Mouse (Mus musculus): ENCODE measurements around the gene Pik3r6. TPM values are rescaled to one million over a fixed set of nuclear protein-coding genes. Genes with fewer than 3 reads are reported as not detected.

Pik3r6 gene
- total RNA-seq (2018; cell fraction: chromatin; rRNA removed): 100 to 1,000 TPM in 15 of 26 experiments, 10 to 100 TPM in 11; 40.3 to 163 (median 108) TPM
- total RNA-seq (2018; cell fraction: cytosol; rRNA removed): 10 to 100 TPM in 19 of 26 experiments, 1 to 10 TPM in 7; 6.1 to 19.6 (median 11.9) TPM
- total RNA-seq (2018; cell fraction: nucleus; rRNA removed): 100 to 1,000 TPM in 1 of 26 experiments, 10 to 100 TPM in 25; 23.2 to 107 (median 61.3) TPM
- polyA plus RNA-seq (2018): 6.7 to 17.9 TPM (median 11.0 TPM) in 3 replicates

DNA sequence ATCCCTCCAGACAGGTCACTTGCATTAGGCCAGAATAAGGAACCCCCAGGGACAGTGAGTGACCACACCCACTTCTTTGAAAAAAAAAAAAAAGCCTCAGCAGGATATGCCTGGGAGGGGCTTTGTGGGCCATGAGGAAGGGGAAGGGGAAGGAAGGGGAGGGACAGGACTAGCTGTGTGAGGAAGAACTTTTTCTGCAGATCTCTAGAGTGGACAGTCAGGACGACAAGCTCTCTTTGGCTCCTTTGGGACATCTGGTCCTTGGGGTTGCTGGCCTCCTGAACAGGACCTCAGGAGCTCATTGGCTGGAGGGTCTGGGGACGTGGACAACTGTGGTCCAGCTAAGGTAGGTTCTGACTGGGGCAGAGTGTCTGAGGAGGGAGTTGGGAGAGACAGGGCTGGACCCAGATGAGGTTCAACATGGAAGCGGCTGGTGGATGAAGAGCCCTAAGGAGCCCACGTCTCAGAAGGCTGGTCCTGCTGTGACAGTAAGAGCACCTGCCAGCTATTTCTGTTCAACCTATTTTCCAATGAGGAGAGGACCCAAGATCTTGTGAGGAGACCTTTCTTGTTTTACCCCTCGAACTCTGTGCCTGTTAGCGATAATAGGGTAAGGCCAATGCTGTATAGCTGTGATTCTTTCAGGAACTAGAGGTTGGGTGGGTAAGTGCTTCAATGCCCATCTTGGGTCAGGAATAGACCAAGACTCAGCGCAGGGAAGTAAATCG lies at the start of gene Pik3r6:
Gene Pik3r6 (plus strand): TSS at position 118 of the 728 bp plus-strand sequence.
- peak within 1 kb of the TSS; percentile 78 for H3K27ac ChIP-seq
- no peaks in the 10 kb centered on the region; the same call in 1 of the 2 replicates for H3K36me3 ChIP-seq (ENCODE audit: inconsistent target)
- H3K79me2 ChIP-seq (ENCODE audit: inconsistent target): peaks cover 52% of the 10 kb centered on the region
- WGBS (ENCODE audit: missing documents): 51% methylated on average over 8 of the region's 8 CpGs
- H3K4me3 ChIP-seq (ENCODE audit: inconsistent target): peak within 1 kb of the TSS; percentile 61

DNA sequence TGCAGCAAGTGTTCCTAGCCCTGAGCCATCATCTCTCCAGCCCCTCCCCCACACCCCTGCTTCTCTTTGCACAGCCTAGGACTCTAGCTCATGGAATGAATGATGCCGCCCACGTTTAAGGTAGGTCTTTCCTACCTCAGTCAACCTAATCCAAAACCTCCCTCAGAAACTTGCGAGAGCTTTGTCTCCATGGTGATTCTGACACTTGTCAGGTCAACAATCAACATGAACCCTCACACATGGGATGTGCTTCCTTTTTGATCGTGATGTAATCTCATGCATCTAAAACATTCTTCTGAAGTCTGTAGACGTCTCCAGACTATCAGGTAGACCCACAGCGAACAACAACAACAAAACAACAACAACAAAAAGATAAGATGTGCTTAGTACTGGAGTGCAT lies 49.5 kb upstream of the Pik3r6 start:
- Histone ChIP-seq H3K79me2 (ENCODE audit: inconsistent target) (peaks cover 93% of the 10 kb centered on the region), H3K36me3 (ENCODE audit: inconsistent target) (peaks cover 17% of the 10 kb centered on the region; the same call in 1 of the 2 replicates), H3K27ac (no peak overlapping the region), H3K4me3 (ENCODE audit: inconsistent target) (no peak overlapping the region)
- 84% methylated on average over 6 of the region's 6 CpGs for WGBS (ENCODE audit: missing documents)

DNA sequence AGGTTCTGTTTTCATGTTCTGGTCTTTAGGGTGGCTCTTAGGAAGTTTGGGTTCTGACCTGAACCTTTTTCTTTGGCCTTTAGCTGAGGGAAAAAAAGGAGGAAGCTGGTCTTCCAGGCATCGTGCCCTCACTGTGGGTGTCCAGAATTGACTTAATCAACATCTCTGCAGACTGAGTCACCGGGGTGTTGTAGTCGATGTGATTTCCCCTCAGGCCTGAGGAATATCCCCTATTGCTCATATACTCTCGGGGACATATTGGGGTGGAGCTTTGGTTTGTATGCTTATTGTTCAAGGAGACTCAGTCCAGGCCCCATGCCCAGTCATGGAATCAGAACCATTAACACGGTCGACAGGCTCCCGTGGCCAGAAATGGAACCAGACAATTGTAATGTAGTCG lies 44.7 kb upstream of the Pik3r6 start:
- Histone ChIP-seq H3K36me3 (ENCODE audit: inconsistent target) (peaks cover 17% of the 10 kb centered on the region; the same call in 1 of the 2 replicates), H3K27ac (peak overlapping the region; percentile 86), H3K79me2 (ENCODE audit: inconsistent target) (peaks cover 91% of the 10 kb centered on the region), H3K4me3 (ENCODE audit: inconsistent target) (no peak overlapping the region)
- WGBS (ENCODE audit: missing documents): 41% methylated on average over 8 of the region's 8 CpGs

DNA sequence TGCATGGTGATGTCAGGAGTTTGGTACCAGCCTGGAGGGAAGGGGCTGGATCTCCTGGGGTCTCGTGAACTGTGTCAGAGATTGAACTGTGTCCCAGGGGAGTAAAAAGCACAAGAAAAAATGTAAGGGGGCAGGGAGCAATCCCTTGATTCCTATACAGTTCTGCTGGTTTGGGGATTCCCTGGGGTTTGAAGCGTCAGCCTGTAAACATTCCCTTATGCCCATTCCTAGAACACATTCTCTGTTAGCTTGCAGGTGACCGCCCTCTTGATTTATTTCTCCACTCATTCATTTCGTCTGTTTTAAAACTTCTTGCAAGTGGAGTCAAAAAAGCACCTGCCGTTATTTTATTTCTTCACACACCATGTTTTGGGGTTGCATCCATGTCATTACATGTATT lies 43.8 kb upstream of the Pik3r6 start:
- peak overlapping the region; percentile 86 for H3K27ac ChIP-seq
- WGBS (ENCODE audit: missing documents): 90% methylated on average over 5 of the region's 5 CpGs
- H3K4me3 ChIP-seq (ENCODE audit: inconsistent target): no peak overlapping the region
- H3K36me3 ChIP-seq (ENCODE audit: inconsistent target): peaks cover 24% of the 10 kb centered on the region; the same call in 1 of the 2 replicates
- H3K79me2 ChIP-seq (ENCODE audit: inconsistent target): peaks cover 91% of the 10 kb centered on the region

GRCm38 (mm10) chr11:68459486-68459885 lies 43.3 kb upstream of the Pik3r6 start:
- Histone ChIP-seq H3K4me3 (ENCODE audit: inconsistent target) (no peak overlapping the region), H3K36me3 (ENCODE audit: inconsistent target) (peaks cover 20% of the 10 kb centered on the region; the same call in 1 of the 2 replicates), H3K79me2 (ENCODE audit: inconsistent target) (peaks cover 91% of the 10 kb centered on the region), H3K27ac (peak overlapping the region; percentile 86)
- 38% methylated on average over 5 of the region's 5 CpGs for WGBS (ENCODE audit: missing documents)

DNA sequence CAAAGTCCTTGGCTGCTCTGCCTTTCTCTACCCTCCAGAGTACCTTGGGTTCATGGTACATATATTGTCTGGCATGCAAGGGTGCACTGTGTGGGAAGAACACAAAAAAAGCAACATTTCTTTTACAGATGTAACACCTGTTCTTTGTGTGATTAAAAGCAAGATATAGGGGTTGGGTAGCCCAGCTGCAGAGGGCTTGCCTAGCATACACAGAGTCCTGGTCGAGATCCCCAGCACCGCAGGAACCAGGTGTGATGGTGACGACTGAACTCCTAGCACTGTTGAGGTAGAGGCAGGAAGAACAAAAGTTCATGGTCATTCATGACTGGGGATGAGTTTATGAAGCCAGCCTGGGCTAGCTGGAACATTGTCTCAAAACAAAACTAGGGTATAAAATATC lies 40.1 kb upstream of the Pik3r6 start:
- Histone ChIP-seq H3K4me3 (ENCODE audit: inconsistent target) (no peak overlapping the region), H3K79me2 (ENCODE audit: inconsistent target) (peaks cover 92% of the 10 kb centered on the region), H3K27ac (no peak overlapping the region), H3K36me3 (ENCODE audit: inconsistent target) (peaks cover 8% of the 10 kb centered on the region; the same call in 1 of the 2 replicates)
- 91% methylated on average over 3 of the region's 3 CpGs for WGBS (ENCODE audit: missing documents)

DNA sequence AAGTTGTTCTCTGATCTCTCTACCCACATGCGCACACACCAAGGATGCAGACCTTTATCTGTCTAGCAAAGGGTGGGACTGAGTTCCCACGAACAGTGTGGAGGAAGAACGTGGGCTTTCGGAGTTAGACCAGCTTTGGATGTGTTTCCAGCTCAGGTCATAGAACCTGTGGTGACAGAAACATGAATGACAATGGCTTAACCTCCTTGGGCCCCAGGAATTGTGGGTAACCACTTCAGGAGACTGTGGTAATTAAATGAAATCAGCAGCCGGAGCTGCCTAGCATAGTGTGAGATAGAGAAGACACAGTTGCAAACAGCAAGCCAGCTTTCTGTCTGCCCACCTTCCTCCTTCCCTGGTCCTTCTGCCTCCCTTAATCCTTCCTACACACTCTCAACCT lies 38.6 kb upstream of the Pik3r6 start:
- peaks cover 14% of the 10 kb centered on the region; the same call in 1 of the 2 replicates for H3K36me3 ChIP-seq (ENCODE audit: inconsistent target)
- 94% methylated on average over 5 of the region's 5 CpGs for WGBS (ENCODE audit: missing documents)

GRCm38 (mm10) chr11:68465090-68465489 lies 37.7 kb upstream of the Pik3r6 start:
- H3K79me2 ChIP-seq (ENCODE audit: inconsistent target): peaks cover 97% of the 10 kb centered on the region
- peaks cover 22% of the 10 kb centered on the region; the same call in 1 of the 2 replicates for H3K36me3 ChIP-seq (ENCODE audit: inconsistent target)
- WGBS (ENCODE audit: missing documents): 50% methylated on average over 2 of the region's 2 CpGs

More for the DNA sequence above, 38.6 kb upstream of the Pik3r6 start:
- Histone ChIP-seq H3K79me2 (ENCODE audit: inconsistent target) (peaks cover 97% of the 10 kb centered on the region), H3K4me3 (ENCODE audit: inconsistent target) (no peak overlapping the region), H3K27ac (no peak overlapping the region)

DNA sequence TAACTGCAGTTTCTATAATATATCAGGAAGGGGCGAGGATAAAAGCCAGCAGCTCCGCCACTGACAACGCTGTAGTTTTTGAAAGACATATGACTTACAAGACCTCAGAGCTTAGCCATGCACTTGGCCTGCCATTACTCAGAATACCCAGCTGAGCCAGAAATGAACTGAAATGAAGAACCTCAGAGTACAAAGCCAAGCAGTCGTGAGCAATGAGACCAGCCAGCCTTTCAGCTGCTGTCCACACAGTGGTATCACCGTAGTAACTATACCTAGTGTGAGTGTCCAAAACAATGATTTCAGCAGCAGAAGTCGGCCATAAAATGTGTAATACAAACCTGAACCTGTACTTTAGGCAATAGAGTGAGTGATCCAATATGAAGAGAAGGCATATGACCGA lies 35.4 kb upstream of the Pik3r6 start:
- H3K36me3 ChIP-seq (ENCODE audit: inconsistent target): peaks cover 23% of the 10 kb centered on the region; the same call in 1 of the 2 replicates
- peak overlapping the region; percentile 92 for H3K27ac ChIP-seq
- no peak overlapping the region for H3K4me3 ChIP-seq (ENCODE audit: inconsistent target)
- WGBS (ENCODE audit: missing documents): 90% methylated on average over 7 of the region's 7 CpGs
- peaks cover 99% of the 10 kb centered on the region for H3K79me2 ChIP-seq (ENCODE audit: inconsistent target)

More at GRCm38 (mm10) chr11:68465090-68465489, 37.7 kb upstream of the Pik3r6 start:
- no peak overlapping the region for H3K4me3 ChIP-seq (ENCODE audit: inconsistent target)
- no peak overlapping the region for H3K27ac ChIP-seq

- H3K27ac ChIP-seq: peak overlapping the region; percentile 92
- WGBS (ENCODE audit: missing documents): 40% methylated on average over 9 of the region's 9 CpGs
- H3K36me3 ChIP-seq (ENCODE audit: inconsistent target): peaks cover 23% of the 10 kb centered on the region; the same call in 1 of the 2 replicates
- H3K79me2 ChIP-seq (ENCODE audit: inconsistent target): peaks cover 99% of the 10 kb centered on the region
- no peak overlapping the region for H3K4me3 ChIP-seq (ENCODE audit: inconsistent target)
Observed at GRCm38 (mm10) chr11:68467962-68468612, 34.7 kb upstream of the Pik3r6 start.

DNA sequence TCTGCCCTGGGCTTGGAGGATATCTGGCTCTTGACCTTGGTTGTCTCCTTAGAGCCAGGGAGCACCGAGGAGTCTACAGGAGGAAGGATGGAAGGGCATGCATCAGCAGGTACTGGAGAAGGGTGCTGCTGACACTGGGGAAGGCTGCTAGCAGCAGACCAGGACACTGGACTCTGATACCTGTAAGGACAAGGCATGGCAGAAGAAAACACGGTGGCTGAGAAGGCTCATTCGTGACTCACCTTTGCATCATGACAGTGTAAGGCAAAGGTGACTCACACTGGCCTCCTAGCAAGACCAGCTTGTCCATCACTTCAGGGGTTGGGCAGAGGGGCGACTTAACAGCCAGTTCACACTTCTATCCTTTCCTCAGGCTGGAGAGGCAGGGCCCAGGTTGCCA lies 33.9 kb upstream of the Pik3r6 start:
- H3K27ac ChIP-seq: peak overlapping the region; percentile 92
- peaks cover 19% of the 10 kb centered on the region; the same call in 1 of the 2 replicates for H3K36me3 ChIP-seq (ENCODE audit: inconsistent target)
- no peak overlapping the region for H3K4me3 ChIP-seq (ENCODE audit: inconsistent target)
- 83% methylated on average over 4 of the region's 4 CpGs for WGBS (ENCODE audit: missing documents)
- peaks cover 99% of the 10 kb centered on the region for H3K79me2 ChIP-seq (ENCODE audit: inconsistent target)

DNA sequence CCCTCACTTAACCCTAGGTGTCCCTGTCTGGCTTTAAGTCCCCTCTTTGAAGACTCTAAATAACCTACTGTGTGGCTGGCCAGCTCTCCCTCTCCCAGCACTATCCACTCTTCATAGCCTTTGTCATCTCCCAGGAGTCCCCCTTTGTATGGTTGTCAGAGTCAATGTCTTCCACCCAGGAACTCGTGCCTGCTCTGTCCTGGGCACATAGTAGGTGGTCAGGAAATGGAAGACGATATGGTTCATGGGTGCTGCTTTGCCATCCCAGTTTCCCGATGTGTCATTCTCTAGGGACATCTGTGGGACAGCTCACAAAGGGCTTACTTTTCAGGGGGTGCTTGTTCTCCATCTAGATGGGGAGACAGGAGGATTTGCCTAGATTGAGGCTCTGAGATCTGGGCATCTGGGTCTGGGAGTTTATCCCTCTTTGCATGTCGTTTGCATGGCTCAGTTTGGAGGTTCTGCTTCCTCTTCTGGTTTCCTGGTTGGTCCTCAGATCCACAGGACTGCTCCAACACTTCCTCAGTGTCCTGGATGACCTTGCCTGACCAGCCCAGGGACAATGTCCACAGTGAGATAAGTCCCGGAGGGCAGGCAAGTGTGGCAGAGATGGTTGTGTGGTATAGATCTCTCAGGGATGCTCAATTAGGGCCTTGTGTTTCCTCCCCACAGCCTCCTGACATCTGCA lies 30.5 kb upstream of the Pik3r6 start:
- WGBS (ENCODE audit: missing documents): 72% methylated on average over 5 of the region's 5 CpGs
- peak overlapping the region; percentile 76 for H3K27ac ChIP-seq
- H3K79me2 ChIP-seq (ENCODE audit: inconsistent target): peaks cover 68% of the 10 kb centered on the region
- no peak overlapping the region for H3K4me3 ChIP-seq (ENCODE audit: inconsistent target)
- H3K36me3 ChIP-seq (ENCODE audit: inconsistent target): peaks cover 34% of the 10 kb centered on the region

DNA sequence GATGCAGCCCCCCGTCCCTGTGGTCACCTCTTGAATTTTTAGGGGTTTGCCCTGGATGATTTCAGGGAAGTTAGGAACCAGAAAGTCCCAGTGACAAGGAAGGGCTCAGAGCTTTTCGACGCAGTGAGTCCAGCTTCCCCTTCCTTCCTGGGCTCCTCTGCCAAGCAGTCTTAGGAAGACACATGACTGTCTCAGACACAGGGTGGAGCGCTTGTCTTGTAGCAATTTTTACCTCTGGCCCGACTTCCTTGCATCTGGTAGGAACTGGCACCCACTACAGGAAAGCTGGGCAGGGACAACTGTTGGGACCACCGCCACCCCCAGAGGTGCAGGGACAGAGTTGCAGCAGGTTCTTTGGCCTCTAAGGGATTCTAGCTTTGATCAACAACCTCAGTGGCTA lies 28.2 kb upstream of the Pik3r6 start:
- Histone ChIP-seq H3K4me3 (ENCODE audit: inconsistent target) (no peak overlapping the region), H3K79me2 (ENCODE audit: inconsistent target) (peaks cover 46% of the 10 kb centered on the region), H3K27ac (peak overlapping the region; percentile 76), H3K36me3 (ENCODE audit: inconsistent target) (peaks cover 46% of the 10 kb centered on the region)
- 41% methylated on average over 6 of the region's 6 CpGs for WGBS (ENCODE audit: missing documents)

GRCm38 (mm10) chr11:68475676-68476075 lies 27.1 kb upstream of the Pik3r6 start:
- Histone ChIP-seq H3K79me2 (ENCODE audit: inconsistent target) (peaks cover 35% of the 10 kb centered on the region), H3K27ac (peak overlapping the region; percentile 76), H3K4me3 (ENCODE audit: inconsistent target) (no peak overlapping the region), H3K36me3 (ENCODE audit: inconsistent target) (peaks cover 51% of the 10 kb centered on the region)
- WGBS (ENCODE audit: missing documents): 86% methylated on average over 7 of the region's 7 CpGs

Measured in macrophage (primary cell).